Mouse (Mus musculus): ENCODE measurements at regions not wholly inside any gene's neighbourhood (a gene's known extent, or its start where the extent isn't known, plus 50 kb on each side); places are given as distances from the start of the nearest gene placed in this dataset.

DNA sequence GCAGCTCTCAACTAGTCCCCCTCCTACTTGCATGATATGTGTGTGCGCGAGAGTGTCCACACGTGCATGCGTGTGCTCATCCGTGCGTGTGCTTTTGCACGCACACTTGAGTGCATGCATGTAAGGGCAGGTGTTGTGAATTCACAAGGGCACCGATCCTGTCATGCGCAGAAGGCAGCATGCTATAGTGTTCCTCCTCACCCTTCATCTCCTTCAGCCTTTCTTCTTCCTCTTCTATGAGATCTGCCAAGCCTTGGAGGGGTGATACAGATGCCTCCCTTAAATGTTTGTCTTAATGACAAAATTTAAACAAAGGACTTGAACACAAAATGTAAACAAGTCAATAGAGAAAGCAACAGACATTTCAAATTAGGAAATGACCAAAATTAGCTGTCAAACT, 591.8 kb downstream of the Kcnj2 start:
- Histone ChIP-seq H3K79me2 (ENCODE audit: inconsistent target) (no peaks in the 10 kb centered on the region), H3K36me3 (ENCODE audit: inconsistent target) (no peaks in the 10 kb centered on the region), H3K27ac (no peak overlapping the region), H3K4me3 (ENCODE audit: inconsistent target) (no peak overlapping the region)
- WGBS (ENCODE audit: missing documents), result 97% methylated on average over 9 of the region's 9 CpGs

DNA sequence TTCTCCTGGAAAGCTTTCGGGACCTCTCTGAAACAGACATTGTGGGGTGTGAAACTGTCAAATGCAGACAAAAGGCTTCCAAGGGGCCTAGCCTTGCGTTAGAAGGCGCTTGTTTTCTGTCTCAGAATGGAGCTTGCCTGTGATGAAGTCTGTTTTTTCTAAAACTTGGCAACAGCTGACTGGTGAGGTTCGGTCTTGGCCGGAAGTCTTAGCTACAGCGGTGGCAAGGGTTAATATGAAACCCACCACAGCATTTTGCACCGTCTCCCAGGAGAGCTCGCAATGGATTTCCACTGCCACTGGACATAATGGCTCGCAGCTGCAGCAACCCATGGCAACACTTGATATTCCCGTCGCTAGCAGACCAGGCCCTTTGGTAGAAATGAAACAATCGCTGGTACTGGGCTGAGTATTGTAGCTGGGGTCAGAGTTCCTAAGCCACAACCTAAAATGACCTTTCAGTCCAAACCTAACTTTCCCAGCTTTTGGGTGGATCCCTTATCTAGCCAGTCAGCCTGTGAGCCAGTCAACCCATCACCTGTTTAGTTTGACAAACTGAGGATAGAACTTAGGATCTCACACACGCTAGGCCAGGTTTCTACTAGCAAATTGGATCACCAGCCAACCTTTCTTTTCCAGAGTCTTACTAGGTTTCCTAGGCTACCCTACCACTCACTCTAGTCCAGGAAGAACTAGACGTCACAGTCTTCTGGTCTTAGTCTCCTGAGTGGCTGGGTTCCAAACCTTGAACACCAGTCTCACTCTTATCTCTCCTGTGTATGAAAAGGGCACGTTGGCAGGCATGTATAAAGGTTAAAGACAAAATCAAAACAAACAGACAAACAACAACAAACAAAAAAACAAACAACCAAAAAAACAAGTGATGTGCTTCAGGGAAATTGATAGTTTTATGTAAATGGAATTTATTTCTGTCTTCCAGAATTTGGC, 592.7 kb downstream of the Kcnj2 start:
- H3K4me3 ChIP-seq (ENCODE audit: inconsistent target), result no peak overlapping the region
- H3K27ac ChIP-seq, result no peak overlapping the region
- H3K36me3 ChIP-seq (ENCODE audit: inconsistent target), result no peaks in the 10 kb centered on the region
- WGBS (ENCODE audit: missing documents), result 93% methylated on average over 15 of the region's 15 CpGs
- no peaks in the 10 kb centered on the region for H3K79me2 ChIP-seq (ENCODE audit: inconsistent target)

DNA sequence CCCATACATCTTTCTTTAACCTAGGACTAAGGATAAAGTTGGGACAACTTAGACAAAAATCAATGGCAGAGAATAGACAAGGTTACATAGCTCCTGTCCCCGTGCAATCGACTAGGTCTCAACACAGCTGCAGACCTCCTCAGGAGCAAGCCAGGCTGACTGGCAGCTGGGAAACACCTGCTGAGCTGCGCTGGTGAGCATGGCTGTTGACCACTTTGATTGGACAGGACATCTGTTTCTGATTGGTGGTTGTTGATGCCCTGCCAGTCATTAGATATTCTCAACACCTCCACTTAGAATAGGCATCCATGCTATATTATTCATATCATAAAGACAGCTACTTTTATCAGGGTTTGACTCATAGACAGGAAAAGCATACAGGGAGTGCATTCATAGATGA, 597.3 kb downstream of the Kcnj2 start:
- WGBS (ENCODE audit: missing documents), result 88% methylated on average over 3 of the region's 3 CpGs
- H3K4me3 ChIP-seq (ENCODE audit: inconsistent target), result no peak overlapping the region

DNA sequence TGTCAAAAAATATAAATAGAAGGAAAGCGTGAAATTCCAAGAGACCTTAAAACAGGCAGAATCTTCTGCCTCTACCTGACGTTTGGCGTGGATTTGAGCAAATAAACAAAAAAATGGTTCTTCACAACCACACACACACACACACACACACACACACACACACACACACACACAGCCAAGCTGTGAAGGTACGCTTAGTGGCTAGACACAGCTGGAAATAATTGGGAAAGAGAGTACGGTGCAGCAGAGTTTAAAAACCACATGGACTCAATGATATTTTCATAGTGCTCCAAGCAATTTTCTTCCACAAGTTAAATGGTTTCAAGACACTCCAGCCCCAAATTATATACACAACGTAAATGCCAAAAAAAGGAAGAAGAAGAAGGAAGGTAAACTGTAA, 600.4 kb downstream of the Kcnj2 start:
- no peaks in the 10 kb centered on the region for H3K36me3 ChIP-seq (ENCODE audit: inconsistent target)
- WGBS (ENCODE audit: missing documents), result 78% methylated on average over 4 of the region's 6 CpGs

More for the DNA sequence above, 597.3 kb downstream of the Kcnj2 start:
- H3K36me3 ChIP-seq (ENCODE audit: inconsistent target), result no peaks in the 10 kb centered on the region
- H3K27ac ChIP-seq, result no peak overlapping the region
- H3K79me2 ChIP-seq (ENCODE audit: inconsistent target), result no peaks in the 10 kb centered on the region

DNA sequence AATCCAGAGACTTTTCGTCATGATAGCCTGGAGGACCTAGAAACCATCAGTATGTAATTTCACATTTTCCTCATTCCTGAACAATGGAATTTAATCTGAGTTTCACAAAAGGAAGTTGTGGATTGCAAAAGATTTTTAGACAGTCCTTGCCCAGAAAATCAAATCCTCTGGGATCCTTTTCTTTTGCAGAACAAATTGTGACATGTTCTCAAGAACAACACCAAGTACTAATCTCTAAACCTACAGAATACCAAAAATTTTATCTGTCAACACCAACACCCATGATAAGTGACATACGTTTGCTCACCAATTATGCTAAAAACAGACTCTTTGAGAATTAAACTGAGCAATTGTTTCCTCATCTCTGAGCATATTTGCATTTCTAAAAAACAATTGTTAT, 605.9 kb downstream of the Kcnj2 start:
- WGBS (ENCODE audit: missing documents), result 88% methylated on average over 2 of the region's 2 CpGs
- no peak overlapping the region for H3K27ac ChIP-seq
- no peak overlapping the region for H3K4me3 ChIP-seq (ENCODE audit: inconsistent target)
- no peaks in the 10 kb centered on the region for H3K79me2 ChIP-seq (ENCODE audit: inconsistent target)
- H3K36me3 ChIP-seq (ENCODE audit: inconsistent target), result no peaks in the 10 kb centered on the region

More for the DNA sequence above, 600.4 kb downstream of the Kcnj2 start:
- H3K79me2 ChIP-seq (ENCODE audit: inconsistent target), result no peaks in the 10 kb centered on the region
- no peak overlapping the region for H3K4me3 ChIP-seq (ENCODE audit: inconsistent target)
- no peak overlapping the region for H3K27ac ChIP-seq

DNA sequence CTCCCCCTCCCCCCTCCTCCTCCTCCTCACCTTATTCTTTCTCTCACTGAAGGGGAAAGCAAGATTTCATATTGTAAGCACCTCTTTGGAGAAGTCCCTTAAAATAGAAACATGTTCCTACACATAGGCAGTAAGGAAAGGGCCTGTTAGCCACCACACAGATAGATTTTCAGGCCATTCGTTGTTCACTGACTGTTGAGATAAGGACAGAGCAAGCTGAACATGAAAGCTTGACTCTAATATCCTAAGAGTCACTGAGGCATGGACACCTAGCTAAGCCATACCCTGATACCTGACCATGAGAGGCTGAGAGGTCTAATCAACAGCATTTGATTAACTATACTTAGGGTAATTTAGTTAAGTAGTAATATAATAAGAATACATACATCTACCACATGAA, 609.7 kb downstream of the Kcnj2 start:
- 75% methylated on average over 1 of the region's 1 CpGs for WGBS (ENCODE audit: missing documents)
- Histone ChIP-seq H3K4me3 (ENCODE audit: inconsistent target) (no peak overlapping the region), H3K36me3 (ENCODE audit: inconsistent target) (no peaks in the 10 kb centered on the region), H3K79me2 (ENCODE audit: inconsistent target) (no peaks in the 10 kb centered on the region), H3K27ac (no peak overlapping the region)

DNA sequence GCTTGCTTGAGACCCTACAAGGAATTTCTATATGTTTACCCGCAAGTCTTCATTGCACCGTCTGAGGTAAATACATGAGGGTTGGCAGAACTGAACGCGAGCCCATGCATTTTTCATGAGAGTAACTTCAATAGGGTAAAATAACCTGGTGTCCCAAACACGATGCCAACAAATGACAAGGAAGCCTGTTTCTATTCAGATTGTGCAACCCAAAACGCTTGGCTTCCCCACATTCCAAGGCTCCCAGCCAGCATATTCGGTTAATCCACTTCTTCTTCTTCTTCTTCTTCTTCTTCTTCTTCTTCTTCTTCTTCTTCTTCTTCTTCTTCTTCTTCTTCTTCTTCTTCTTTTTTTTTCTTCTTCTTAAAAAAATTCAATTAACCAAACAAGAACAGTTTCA, 616.4 kb downstream of the Kcnj2 start:
- Histone ChIP-seq H3K27ac (no peak overlapping the region), H3K36me3 (ENCODE audit: inconsistent target) (no peaks in the 10 kb centered on the region), H3K79me2 (ENCODE audit: inconsistent target) (no peaks in the 10 kb centered on the region), H3K4me3 (ENCODE audit: inconsistent target) (no peak overlapping the region)
- WGBS (ENCODE audit: missing documents), result 89% methylated on average over 7 of the region's 7 CpGs

DNA sequence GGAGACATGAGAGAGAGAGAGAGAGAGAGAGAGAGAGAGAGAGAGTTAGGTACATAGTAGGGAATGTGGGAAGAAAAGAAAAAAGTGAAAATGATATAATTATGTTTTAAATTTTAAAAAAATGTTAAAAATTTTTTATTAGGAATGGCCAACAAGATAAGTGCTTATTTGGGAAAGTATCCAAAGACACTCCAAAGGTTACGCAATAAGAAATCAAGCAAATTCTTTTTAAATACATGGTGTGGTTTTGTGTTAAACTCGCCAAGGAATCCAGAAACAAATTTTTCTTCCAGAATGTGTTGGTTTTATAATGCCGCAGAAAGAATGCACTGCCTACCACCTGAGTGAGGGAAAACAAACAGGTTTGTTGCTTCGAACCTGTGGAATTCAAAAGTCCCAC, 617.9 kb downstream of the Kcnj2 start:
- Histone ChIP-seq H3K79me2 (ENCODE audit: inconsistent target) (no peaks in the 10 kb centered on the region), H3K27ac (no peak overlapping the region)
- WGBS (ENCODE audit: missing documents), result 90% methylated on average over 4 of the region's 4 CpGs

DNA sequence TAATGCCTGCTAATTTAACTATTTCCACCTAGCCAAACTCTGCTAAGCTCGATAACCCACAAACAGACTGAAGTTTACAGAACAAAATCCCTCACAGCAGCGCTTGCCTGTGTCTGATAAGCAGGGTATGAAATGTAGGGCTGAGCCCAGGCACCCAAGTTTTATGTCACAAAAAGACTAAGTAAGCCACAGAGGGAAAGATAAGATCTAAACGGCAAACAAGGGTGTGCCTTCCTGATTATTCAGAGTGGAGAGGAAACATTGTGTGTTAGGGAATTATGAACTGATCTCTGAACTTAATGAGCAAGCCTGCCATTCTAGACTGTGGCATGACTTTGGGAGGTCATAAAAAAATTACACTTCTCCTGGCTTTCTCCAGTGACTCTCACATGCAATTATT, 621.8 kb downstream of the Kcnj2 start:
- WGBS (ENCODE audit: missing documents), result 3% methylated on average over 3 of the region's 3 CpGs
- no peak overlapping the region for H3K27ac ChIP-seq
- no peaks in the 10 kb centered on the region for H3K36me3 ChIP-seq (ENCODE audit: inconsistent target)
- no peaks in the 10 kb centered on the region for H3K79me2 ChIP-seq (ENCODE audit: inconsistent target)
- H3K4me3 ChIP-seq (ENCODE audit: inconsistent target), result no peak overlapping the region

More for the DNA sequence above, 617.9 kb downstream of the Kcnj2 start:
- H3K4me3 ChIP-seq (ENCODE audit: inconsistent target), result no peak overlapping the region
- no peaks in the 10 kb centered on the region for H3K36me3 ChIP-seq (ENCODE audit: inconsistent target)

DNA sequence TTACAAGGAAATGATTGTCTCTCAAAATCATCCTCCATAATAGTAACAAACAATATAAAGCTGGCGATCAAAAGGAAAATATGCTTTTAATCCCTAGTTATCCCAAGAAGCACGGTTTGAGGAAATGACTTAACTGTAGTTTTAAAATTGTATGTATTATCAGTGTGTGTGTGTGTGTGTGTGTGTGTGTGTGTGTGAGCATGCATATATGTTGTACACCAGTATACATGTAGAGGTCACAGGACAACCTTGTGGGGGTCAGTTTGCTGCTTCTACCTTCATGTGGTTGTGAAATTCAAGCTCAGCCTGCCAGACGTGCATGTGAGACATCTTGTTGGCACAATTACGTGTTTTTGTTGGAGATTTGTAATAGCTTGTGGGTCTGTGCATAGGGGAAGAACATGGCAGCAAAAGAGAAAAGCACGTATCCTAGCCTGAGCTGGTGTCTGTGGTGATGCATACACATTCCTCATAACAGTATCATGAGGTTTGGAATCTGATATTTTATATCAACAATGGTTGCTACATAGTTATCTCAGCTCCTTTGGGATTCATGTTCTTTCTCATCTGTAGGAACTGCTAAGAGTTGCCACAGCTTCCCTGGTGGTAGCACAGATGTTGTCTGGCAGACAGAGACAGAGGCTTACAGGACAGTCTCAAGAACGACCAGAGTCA, 622.4 kb downstream of the Kcnj2 start:
- WGBS (ENCODE audit: missing documents), result 67% methylated on average over 6 of the region's 6 CpGs
- H3K36me3 ChIP-seq (ENCODE audit: inconsistent target), result no peaks in the 10 kb centered on the region
- no peaks in the 10 kb centered on the region for H3K79me2 ChIP-seq (ENCODE audit: inconsistent target)
- no peak overlapping the region for H3K27ac ChIP-seq
- H3K4me3 ChIP-seq (ENCODE audit: inconsistent target), result no peak overlapping the region

DNA sequence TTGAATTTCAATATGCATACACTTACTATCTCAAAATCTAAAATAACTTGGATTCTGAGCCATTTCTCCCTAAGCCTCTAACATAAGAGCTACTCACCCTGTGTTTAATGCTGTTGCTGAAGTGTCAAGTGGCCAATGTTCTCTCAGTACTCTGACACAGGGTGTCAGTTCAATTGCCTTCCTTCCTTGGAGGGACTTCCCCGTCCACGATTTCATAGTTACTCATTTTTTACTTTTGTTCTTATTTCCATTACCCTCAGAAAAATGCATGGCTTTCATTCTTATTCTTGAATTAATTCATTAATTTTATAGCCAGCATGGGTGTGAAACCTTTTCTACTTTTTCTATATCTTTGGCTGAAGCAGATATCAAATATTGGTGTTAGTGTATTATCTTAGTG, 623.9 kb downstream of the Kcnj2 start:
- Histone ChIP-seq H3K4me3 (ENCODE audit: inconsistent target) (no peak overlapping the region), H3K27ac (no peak overlapping the region), H3K79me2 (ENCODE audit: inconsistent target) (no peaks in the 10 kb centered on the region), H3K36me3 (ENCODE audit: inconsistent target) (no peaks in the 10 kb centered on the region)
- 54% methylated on average over 2 of the region's 2 CpGs for WGBS (ENCODE audit: missing documents)

DNA sequence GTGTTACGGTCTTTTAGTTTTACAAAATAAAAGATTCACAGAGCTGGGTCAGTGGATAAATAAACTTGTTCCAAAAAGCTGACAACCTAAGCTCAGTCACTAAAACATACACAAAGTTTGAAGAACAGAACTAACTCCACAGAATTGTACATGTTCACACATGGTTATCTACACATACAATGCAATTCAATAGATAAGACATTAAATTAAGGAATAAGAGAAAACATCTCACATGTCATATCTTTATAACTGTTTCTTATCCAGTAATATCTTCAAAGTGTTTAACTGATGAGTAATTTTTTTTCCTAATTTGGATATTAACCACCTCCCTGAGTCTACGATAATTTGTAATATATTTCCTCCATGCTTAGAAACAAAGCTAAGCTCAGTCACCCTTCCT, 625.5 kb downstream of the Kcnj2 start:
- H3K79me2 ChIP-seq (ENCODE audit: inconsistent target), result no peaks in the 10 kb centered on the region
- no peak overlapping the region for H3K27ac ChIP-seq
- 100% methylated on average over 2 of the region's 2 CpGs for WGBS (ENCODE audit: missing documents)
- H3K4me3 ChIP-seq (ENCODE audit: inconsistent target), result no peak overlapping the region
- H3K36me3 ChIP-seq (ENCODE audit: inconsistent target), result no peaks in the 10 kb centered on the region

DNA sequence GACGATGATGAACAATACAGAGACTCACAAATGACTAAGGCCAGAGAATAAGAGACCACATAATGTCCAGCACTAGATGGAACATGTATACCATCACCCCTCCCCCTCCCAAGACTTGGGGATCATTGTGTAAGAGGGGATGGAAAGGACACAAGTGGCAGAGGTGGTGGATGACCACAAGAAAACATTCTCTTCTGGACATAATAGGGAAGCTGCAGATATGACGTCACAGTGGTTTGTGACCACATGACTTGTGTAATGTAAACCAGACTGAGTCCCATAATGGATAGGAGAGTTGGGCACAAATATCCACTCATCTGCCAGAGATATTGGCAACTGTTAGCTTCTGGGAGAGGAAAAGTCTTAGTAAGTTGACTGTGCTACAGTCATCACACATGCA, 630.7 kb downstream of the Kcnj2 start:
- Histone ChIP-seq H3K27ac (no peak overlapping the region), H3K36me3 (ENCODE audit: inconsistent target) (no peaks in the 10 kb centered on the region), H3K79me2 (ENCODE audit: inconsistent target) (no peaks in the 10 kb centered on the region), H3K4me3 (ENCODE audit: inconsistent target) (no peak overlapping the region)
- 39% methylated on average over 2 of the region's 2 CpGs for WGBS (ENCODE audit: missing documents)

DNA sequence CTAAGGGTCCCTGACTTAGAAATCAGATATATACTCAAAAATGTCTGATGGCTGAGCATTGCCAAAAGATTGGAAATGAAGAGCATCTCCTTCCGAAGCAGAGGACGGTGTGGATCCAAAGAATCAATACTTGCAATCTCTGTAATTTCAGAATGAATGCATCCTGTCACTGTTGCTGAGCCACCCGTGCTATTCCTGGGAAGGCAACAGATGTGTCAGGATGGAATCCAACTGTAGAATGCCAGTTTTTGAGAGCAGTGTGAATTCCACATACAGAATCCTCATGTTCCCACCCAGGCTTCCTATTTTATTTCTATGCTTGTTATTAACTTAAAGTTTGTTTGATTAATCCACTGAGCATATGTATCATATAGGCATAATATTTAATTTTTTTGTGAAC, 633.9 kb downstream of the Kcnj2 start:
- no peaks in the 10 kb centered on the region for H3K79me2 ChIP-seq (ENCODE audit: inconsistent target)
- 81% methylated on average over 3 of the region's 3 CpGs for WGBS (ENCODE audit: missing documents)
- H3K36me3 ChIP-seq (ENCODE audit: inconsistent target), result no peaks in the 10 kb centered on the region
- no peak overlapping the region for H3K4me3 ChIP-seq (ENCODE audit: inconsistent target)
- no peak overlapping the region for H3K27ac ChIP-seq

DNA sequence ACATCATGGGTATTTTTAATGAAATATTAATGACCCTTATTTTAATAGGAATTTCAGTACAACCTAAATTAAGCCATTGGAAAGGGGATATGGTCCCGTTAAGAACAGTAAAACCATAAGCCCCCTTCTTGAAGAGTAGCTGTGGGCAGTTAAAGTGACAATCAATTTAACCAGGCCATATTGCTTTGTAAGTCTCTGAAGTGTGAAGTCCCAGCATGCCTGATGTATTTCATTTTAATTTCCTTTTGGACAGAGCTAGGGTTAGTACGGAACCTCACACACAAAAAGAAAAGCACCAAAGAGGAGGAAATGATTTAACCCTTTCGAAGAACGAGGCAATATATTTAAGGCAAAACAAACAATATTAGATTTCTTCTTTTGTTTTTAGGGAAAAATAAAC, 640.9 kb downstream of the Kcnj2 start:
- Histone ChIP-seq H3K4me3 (ENCODE audit: inconsistent target) (no peak overlapping the region), H3K36me3 (ENCODE audit: inconsistent target) (no peaks in the 10 kb centered on the region), H3K79me2 (ENCODE audit: inconsistent target) (no peaks in the 10 kb centered on the region), H3K27ac (no peak overlapping the region)
- WGBS (ENCODE audit: missing documents), result 87% methylated on average over 4 of the region's 4 CpGs
